Mouse (Mus musculus): ENCODE data around the gene D630045J12Rik. TPM values are rescaled to one million over a fixed set of nuclear protein-coding genes. Genes with fewer than 3 reads are reported as not detected.

Gene D630045J12Rik
- total and polyA plus RNA-seq, 2 experiments from 2014 or later: 7.6 to 31.9 TPM

GRCm38 (mm10) chr6:38109160-38109795, 144.5 kb downstream of the D630045J12Rik start, which contains the start of gene Tmem213:
Gene Tmem213, plus strand, starts transcription at chr6:38109255.
- Histone ChIP-seq H3K27me3 (ENCODE audit: insufficient read depth, low read length) (no peaks in the 10 kb centered on the region), H3K36me3 (ENCODE audit: insufficient read depth, low read length) (no peaks in the 10 kb centered on the region), H3K4me1 (ENCODE audit: insufficient read depth, low read length) (no peaks in the 10 kb centered on the region), H3K4me3 (ENCODE audit: low read length) (no peak within 1 kb of the TSS), H3K9me3 (ENCODE audit: low read length) (no peaks in the 10 kb centered on the region), H3K27ac (no peak within 1 kb of the TSS), H3K4me2 (ENCODE audit: low read depth, low read length) (no peak within 1 kb of the TSS), H3K9ac (replicated peaks; ENCODE audit: low read length) (no peak within 1 kb of the TSS)
- ATAC-seq (no peak; the same call in 1 of the 2 replicates), DNase-seq (ENCODE audit: low spot score) (no peak)
- 29% methylated on average over 9 of the region's 9 CpGs for WGBS
- no peak for TF ChIP-seq CTCF (IDR thresholded peaks at IDR 0.05; ENCODE audit: low read depth)

- H3K4me1 ChIP-seq (ENCODE audit: insufficient read depth, low read length): no peaks in the 10 kb centered on the region
- no peak for TF ChIP-seq CTCF (IDR thresholded peaks at IDR 0.05; ENCODE audit: low read depth)
- H3K9ac ChIP-seq (replicated peaks; ENCODE audit: low read length): no peak overlapping the region
- 97% methylated on average over 5 of the region's 5 CpGs for WGBS
- ATAC-seq (no peak), DNase-seq (ENCODE audit: low spot score) (no peak)
- no peaks in the 10 kb centered on the region for H3K36me3 ChIP-seq (ENCODE audit: insufficient read depth, low read length)
- no peak overlapping the region for H3K4me2 ChIP-seq (ENCODE audit: low read depth, low read length)
- H3K27ac ChIP-seq: no peak overlapping the region
- H3K9me3 ChIP-seq (ENCODE audit: low read length): no peaks in the 10 kb centered on the region
- H3K4me3 ChIP-seq (ENCODE audit: low read length): no peak overlapping the region
- H3K27me3 ChIP-seq (ENCODE audit: insufficient read depth, low read length): no peaks in the 10 kb centered on the region
Observed at GRCm38 (mm10) chr6:38108449-38108848, 145.4 kb downstream of the D630045J12Rik start.

- no peak for ATAC-seq
- H3K27ac ChIP-seq: no peak overlapping the region
- H3K9ac ChIP-seq (replicated peaks; ENCODE audit: low read length): no peak overlapping the region
- no peaks in the 10 kb centered on the region for H3K27me3 ChIP-seq (ENCODE audit: insufficient read depth, low read length)
- no peaks in the 10 kb centered on the region for H3K36me3 ChIP-seq (ENCODE audit: insufficient read depth, low read length)
- DNase-seq (ENCODE audit: low spot score): no peak
- no peak overlapping the region for H3K4me3 ChIP-seq (ENCODE audit: low read length)
- no peak for TF ChIP-seq CTCF (IDR thresholded peaks at IDR 0.05; ENCODE audit: low read depth)
- no peaks in the 10 kb centered on the region for H3K9me3 ChIP-seq (ENCODE audit: low read length)
- H3K4me2 ChIP-seq (ENCODE audit: low read depth, low read length): no peak overlapping the region
- 88% methylated on average over 9 of the region's 9 CpGs for WGBS
- H3K4me1 ChIP-seq (ENCODE audit: insufficient read depth, low read length): no peaks in the 10 kb centered on the region
Observed at GRCm38 (mm10) chr6:38105924-38106323, 147.9 kb downstream of the D630045J12Rik start.

- H3K9ac ChIP-seq (replicated peaks; ENCODE audit: low read length): no peak overlapping the region
- no peak for ATAC-seq
- 54% methylated on average over 6 of the region's 6 CpGs for WGBS
- H3K9me3 ChIP-seq (ENCODE audit: low read length): no peaks in the 10 kb centered on the region
- no peak overlapping the region for H3K4me3 ChIP-seq (ENCODE audit: low read length)
- DNase-seq (ENCODE audit: low spot score): no peak
- H3K27me3 ChIP-seq (ENCODE audit: insufficient read depth, low read length): no peaks in the 10 kb centered on the region
- no peak overlapping the region for H3K4me2 ChIP-seq (ENCODE audit: low read depth, low read length)
- no peak for TF ChIP-seq CTCF (IDR thresholded peaks at IDR 0.05; ENCODE audit: low read depth)
- H3K27ac ChIP-seq: no peak overlapping the region
- no peaks in the 10 kb centered on the region for H3K36me3 ChIP-seq (ENCODE audit: insufficient read depth, low read length)
- H3K4me1 ChIP-seq (ENCODE audit: insufficient read depth, low read length): no peaks in the 10 kb centered on the region
Observed at GRCm38 (mm10) chr6:38103775-38104174, 150.0 kb downstream of the D630045J12Rik start.

- no peaks in the 10 kb centered on the region for H3K36me3 ChIP-seq (ENCODE audit: insufficient read depth, low read length)
- H3K9ac ChIP-seq (replicated peaks; ENCODE audit: low read length): no peak overlapping the region
- no peak overlapping the region for H3K27ac ChIP-seq
- no peak for DNase-seq (ENCODE audit: low spot score)
- 81% methylated on average over 7 of the region's 7 CpGs for WGBS
- no peaks in the 10 kb centered on the region for H3K4me1 ChIP-seq (ENCODE audit: insufficient read depth, low read length)
- no peaks in the 10 kb centered on the region for H3K9me3 ChIP-seq (ENCODE audit: low read length)
- no peak for TF ChIP-seq CTCF (IDR thresholded peaks at IDR 0.05; ENCODE audit: low read depth)
- H3K4me2 ChIP-seq (ENCODE audit: low read depth, low read length): no peak overlapping the region
- H3K27me3 ChIP-seq (ENCODE audit: insufficient read depth, low read length): no peaks in the 10 kb centered on the region
- ATAC-seq: no peak
- H3K4me3 ChIP-seq (ENCODE audit: low read length): no peak overlapping the region
Observed at GRCm38 (mm10) chr6:38102216-38102795, 151.5 kb downstream of the D630045J12Rik start.

- no peaks in the 10 kb centered on the region for H3K27me3 ChIP-seq (ENCODE audit: insufficient read depth, low read length)
- TF ChIP-seq CTCF (IDR thresholded peaks at IDR 0.05; ENCODE audit: low read depth): no peak
- H3K27ac ChIP-seq: no peak overlapping the region
- no peak overlapping the region for H3K4me3 ChIP-seq (ENCODE audit: low read length)
- no peaks in the 10 kb centered on the region for H3K4me1 ChIP-seq (ENCODE audit: insufficient read depth, low read length)
- no peak for ATAC-seq
- 79% methylated on average over 5 of the region's 5 CpGs for WGBS
- no peak for DNase-seq (ENCODE audit: low spot score)
- no peaks in the 10 kb centered on the region for H3K36me3 ChIP-seq (ENCODE audit: insufficient read depth, low read length)
- H3K9ac ChIP-seq (replicated peaks; ENCODE audit: low read length): no peak overlapping the region
- H3K4me2 ChIP-seq (ENCODE audit: low read depth, low read length): no peak overlapping the region
- no peaks in the 10 kb centered on the region for H3K9me3 ChIP-seq (ENCODE audit: low read length)
Observed at GRCm38 (mm10) chr6:38096961-38097370, 156.8 kb downstream of the D630045J12Rik start.

GRCm38 (mm10) chr6:38094701-38095100, 159.1 kb downstream of the D630045J12Rik start:
- no peak overlapping the region for H3K27ac ChIP-seq
- H3K9ac ChIP-seq (replicated peaks; ENCODE audit: low read length): no peak overlapping the region
- 90% methylated on average over 10 of the region's 10 CpGs for WGBS
- no peaks in the 10 kb centered on the region for H3K9me3 ChIP-seq (ENCODE audit: low read length)
- H3K4me1 ChIP-seq (ENCODE audit: insufficient read depth, low read length): no peaks in the 10 kb centered on the region
- H3K4me2 ChIP-seq (ENCODE audit: low read depth, low read length): no peak overlapping the region
- H3K36me3 ChIP-seq (ENCODE audit: insufficient read depth, low read length): no peaks in the 10 kb centered on the region
- ATAC-seq: no peak
- TF ChIP-seq CTCF (IDR thresholded peaks at IDR 0.05; ENCODE audit: low read depth): no peak
- DNase-seq (ENCODE audit: low spot score): no peak
- no peaks in the 10 kb centered on the region for H3K27me3 ChIP-seq (ENCODE audit: insufficient read depth, low read length)
- H3K4me3 ChIP-seq (ENCODE audit: low read length): no peak overlapping the region

Measured in hindbrain, postnatal 0 days (tissue).